Mouse (Mus musculus): Measurements from ENCODE around the gene Snx12.

- TF ChIP-seq POLR2A (IDR thresholded peaks at IDR 0.05; ENCODE audit: borderline replicate concordance, low read depth, low read length): no peak
- no peak for TF ChIP-seq CTCF (IDR thresholded peaks at IDR 0.05; ENCODE audit: low read depth, low read length)
Measured at GRCm38 (mm10) chrX:101063503-101063902, 158.9 kb downstream of the Snx12 start.

Measured in bone marrow macrophage, adult 2 months (primary cell).